Mouse (Mus musculus): ENCODE results near the gene Wdr31.

GRCm38 (mm10) chr4:62486162-62486696, 15.5 kb upstream of the Wdr31 start:
- no peak for TF ChIP-seq POLR2A (IDR thresholded peaks at IDR 0.05; ENCODE audit: borderline replicate concordance, low read depth, low read length)
- TF ChIP-seq CTCF (IDR thresholded peaks at IDR 0.05; ENCODE audit: low read depth, low read length): no peak

All from bone marrow macrophage, adult 2 months (primary cell).